Mouse (Mus musculus): ENCODE results near the gene Crtap.
A peak's percentile ranks its signal among the peaks of the same experiment; 100 is the strongest.
"Not testable (repeated sequence)": the region's sequence is repeated elsewhere in the genome, so short reads cannot be mapped to it uniquely, and the experiment has no call there.

Crtap gene

DNA sequence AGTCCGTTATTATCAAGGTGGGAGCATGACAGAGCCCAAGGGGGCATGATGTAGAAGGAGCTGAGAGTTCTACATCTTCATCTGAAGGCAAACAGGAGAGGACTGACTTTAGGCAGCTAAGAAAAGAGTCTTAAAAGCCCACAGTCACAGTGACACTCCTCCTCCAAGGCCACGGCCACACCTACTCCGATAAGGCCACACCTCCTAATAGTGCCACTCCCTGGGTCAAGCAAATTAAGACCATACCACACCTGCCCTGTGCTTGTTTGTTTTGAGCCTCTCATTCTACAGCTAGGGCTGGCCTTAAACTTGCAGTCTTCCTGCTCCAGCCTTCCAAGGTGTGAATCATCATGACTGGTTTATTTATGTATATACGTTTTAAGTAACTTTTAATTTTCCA is 4.8 kb upstream of the Crtap start:
- DNase-seq (ENCODE audit: low read depth, low spot score): no peak

DNA sequence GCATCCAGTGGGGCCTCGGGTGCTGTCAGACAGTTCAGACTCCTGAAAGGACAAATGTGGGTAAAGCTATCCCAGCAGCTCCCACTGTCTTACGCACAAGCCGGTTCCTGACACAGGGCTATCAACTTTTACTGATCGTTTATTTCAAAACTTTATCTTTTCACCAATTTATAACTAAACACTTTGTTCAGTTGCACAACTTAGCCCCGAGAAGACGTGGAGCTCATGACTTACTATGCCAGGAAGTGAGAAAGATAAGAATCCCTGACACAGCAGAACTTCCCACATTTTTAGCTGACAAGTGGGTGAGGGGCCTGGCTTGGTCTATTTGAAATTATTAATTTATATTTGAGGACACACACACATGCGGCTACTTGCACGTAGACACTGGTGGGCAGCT is 4.2 kb upstream of the Crtap start:
- no peak for DNase-seq (ENCODE audit: low read depth, low spot score)

DNA sequence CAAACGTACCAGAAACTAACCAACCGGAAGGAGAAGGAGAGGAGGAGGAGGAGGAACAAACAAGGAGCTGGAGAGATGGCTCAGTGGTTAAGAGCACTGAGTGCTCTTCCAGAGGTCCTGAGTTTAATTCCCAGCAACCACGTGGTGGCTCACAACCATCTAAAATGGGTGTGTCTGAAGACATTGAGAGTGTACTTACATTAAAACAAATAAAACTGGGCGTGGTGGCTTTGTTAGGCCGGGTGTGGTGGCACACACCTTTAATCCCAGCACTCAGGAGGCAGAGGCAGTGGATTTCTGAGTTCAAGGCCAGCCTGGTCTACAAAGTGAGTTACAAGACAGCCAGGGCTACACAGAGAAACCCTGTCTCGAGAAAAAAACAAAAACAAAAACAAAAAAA is 3.7 kb upstream of the Crtap start:
- not testable (repeated sequence) for DNase-seq (ENCODE audit: low read depth, low spot score)

DNA sequence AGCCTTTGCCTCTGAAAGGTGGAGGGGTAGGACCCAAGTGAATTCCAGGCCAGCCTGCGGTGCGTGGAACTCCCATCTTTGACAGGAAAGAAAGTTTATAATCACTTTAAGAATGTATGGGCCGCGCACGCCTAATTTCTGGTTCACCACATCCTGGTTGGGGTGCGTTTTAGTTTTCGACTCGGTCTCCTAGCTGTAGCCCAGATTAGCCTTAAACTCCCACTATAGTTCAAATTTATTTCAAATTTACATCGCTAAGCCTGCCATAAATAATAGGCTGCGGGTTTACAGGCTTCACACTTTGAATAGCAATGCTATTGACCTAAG is 237 bp upstream of the Crtap start:
- DNase-seq (ENCODE audit: low read depth, low spot score): no peak

DNA sequence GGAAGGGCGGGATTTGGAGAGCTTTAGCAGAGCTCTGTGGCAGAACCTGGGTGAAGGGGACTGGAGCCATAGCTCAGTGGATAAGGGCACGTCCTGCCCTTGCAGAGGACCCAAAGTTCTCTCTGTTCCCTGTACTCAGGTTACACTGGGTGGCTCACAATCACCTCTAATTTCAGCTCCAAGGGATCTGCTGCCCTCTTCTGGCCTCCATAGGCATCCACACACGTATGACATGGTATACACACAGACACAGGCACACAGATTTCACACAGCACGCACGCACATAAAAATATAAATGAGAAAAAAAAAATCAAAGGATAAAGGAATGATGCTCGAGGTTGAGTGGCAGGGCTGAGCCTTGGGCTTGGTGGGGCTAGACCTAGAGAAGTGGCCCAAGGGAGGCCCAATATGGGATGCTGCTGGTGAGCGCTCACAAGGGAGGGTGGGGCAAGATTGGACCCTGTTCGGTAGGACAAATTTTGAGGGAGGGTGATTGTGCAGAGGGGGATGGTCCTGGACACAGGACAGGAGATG is 1.0 kb downstream of the Crtap start:
- DNase-seq (ENCODE audit: low read depth, low spot score): peak; percentile 63

DNA sequence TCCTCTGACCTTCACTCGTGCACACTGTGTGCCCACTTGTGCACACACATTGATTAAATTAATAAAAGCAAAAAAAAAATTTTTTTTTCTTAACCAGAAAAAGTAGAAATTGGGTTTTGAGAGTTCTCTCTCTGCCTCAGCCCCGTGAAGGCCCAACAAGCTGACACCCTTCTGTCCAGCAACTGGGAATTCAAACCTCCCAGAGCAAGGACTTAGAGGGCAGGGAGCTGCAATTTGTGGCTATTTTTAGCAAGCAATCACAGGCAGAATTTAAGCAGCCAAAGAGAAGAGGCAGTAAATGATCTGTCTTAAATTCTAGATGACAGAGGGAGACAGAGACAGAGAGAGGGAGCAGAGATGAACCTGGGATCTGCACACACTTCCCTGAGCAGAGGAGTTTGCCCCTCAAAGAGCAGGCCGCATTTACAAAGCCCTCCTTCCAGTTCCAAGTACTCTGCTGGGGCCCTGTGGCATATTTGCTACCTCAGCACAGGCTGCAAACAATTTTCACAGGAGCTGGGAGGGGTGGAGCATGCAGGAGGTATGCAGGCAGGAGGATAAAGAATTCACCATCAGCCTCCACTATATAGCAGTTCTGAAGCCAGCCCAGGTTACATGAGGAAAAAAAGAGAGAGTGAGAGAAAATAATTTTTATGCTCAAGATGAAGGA is 1.6 kb downstream of the Crtap start:
- DNase-seq (ENCODE audit: low read depth, low spot score): no peak

DNA sequence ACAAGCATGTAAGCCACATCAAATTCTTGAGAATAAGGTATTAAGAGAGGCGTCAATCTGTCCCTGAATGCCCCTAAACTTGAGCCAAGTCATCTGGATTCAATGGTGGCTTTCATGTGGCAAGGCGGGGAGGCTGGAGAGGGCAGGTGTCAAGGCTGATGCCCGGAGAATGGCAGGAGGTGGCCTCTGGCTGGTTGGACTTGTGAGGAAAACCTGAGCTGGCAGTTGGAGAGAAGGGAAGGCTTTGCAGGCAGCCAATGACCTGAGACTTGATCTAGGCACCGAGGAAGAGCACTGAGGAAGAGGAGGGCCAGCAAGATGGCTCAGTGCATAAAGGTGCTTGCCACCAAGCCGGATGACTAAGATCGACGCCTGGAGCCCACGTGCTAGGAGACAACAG is 2.2 kb downstream of the Crtap start:
- no peak for DNase-seq (ENCODE audit: low read depth, low spot score)

DNA sequence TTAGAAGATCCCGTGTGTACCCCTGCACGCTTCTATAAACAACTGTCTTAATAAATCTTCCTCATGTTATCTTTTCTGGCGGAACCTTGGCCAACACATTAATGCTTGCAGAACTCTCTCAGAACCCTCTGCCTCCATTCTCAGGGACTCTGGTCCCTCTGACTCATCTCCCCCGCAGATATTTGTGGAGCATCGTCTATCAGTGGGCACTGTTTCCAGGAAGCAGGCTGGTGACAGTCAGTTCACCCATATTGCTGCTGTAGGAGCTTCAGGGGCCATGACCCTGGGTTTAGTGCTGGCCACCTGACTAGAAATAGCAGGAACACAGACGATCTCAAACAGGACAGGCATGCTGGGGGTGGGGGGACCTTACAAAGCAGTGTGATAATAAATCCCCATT is 3.4 kb downstream of the Crtap start:
- DNase-seq (ENCODE audit: low read depth, low spot score): no peak

DNA sequence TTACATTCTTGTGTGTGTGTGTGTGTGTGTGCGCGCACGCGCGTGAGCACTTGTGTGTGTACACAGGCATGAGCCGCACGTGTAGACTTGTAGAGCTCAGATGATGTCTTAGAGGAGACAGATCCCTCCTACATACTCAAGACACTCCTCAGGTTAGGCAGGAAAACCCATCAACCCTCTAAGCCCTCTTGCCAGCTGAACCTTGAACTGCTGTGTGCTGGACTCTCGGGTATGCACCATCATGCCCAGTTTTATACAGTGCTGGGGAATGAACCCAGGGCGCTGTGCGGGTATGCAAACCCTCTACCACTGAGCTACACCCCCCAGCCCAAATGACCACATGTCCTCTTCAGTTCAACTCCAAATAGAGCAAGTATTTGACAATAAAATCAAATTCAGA is 5.3 kb downstream of the Crtap start:
- DNase-seq (ENCODE audit: low read depth, low spot score): no peak

DNA sequence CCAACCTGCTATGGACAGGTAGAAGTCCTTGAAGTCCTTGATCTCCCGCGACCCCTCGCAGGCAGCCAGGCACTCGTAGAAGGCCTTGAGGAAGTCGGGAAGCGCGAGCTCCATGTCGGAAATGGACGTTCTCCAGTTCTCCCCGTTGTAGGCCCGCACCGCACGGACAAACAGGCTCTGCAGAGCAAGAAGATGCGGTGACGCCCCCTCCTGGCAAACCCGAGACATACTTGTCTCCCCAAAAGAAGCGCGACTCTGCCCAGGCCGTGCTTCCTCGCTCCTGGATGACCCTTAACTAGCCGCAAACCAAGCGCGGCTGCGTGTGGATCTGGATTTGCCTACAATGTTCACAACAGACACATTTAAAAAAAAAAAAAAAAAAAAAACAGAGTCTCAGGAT is 5.8 kb downstream of the Crtap start:
- DNase-seq (ENCODE audit: low read depth, low spot score): no peak

DNA sequence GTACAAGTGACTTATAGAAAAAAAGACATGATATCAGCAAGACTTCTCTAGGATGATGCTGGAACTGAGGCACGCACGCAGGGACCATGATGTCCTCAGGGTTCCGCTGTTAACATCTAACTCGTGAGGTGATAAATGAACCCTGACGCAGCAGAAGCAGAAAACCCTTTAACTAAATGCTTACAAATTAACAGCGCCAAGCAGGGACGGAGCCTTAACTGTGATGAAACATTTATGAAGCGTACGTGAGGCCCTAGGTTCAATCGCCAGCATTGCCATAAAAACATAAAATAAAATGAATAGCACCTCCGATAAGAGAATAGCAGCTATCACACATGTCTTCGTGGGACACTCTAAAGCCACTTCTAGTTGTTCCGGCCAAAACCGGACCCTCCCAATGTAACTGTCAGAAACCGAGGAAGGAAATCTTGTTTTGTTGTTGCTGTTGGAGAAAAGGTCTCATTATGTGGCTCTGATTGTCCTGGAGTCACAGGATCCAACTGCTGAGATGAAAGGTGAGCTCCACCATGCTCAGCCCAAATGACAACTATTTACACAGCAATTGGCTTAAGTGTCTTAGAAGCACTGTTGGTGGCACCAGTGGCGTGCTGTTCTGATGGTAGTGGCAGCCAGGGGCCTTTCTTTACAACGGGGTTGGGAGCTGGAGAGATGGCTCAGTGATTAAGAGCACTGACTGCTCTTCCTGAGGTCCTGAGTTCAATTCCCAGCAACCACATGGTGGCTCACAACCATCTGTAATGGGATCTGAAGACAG is 7.4 kb downstream of the Crtap start:
- no peak for DNase-seq (ENCODE audit: low read depth, low spot score)

DNA sequence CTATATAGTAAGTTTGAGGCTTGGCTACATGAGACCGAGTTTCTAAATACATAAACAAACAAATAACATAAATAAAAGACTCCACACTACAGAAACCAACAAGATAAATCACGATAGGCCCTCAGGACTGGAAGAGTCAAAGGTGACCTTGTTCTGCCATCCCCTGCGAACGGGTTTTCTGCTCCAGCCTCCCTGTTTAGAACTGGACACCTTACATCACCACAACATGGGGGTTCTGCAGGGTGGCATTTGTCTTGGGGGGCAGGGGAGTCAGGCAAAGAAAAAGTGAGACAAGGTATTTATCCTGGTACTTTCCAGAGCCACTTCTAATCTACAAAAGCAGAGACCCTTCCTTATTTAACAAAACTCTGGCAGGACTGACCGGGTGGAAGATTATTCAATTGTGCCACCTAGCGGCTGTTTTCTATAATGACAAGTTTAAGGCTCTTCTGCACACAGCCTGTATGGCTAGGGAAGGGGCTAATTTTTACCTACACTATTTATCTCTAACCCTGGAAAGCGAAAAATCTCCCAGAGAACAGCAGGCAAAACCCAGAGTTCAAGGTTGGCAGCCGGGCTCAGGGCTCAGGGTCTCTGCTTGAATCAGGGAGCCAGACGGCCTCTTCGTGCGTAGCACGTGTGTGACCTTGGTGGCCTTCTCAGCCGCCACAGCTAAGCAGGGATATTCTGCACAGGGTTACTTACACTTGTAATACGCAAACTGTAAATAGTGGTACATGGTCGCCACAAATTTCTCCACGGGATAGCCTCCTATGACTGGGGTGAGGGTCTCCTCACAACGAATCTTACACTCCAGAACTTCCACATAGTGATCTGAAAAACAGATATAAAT is 9.4 kb downstream of the Crtap start:
- DNase-seq (ENCODE audit: low read depth, low spot score): peak; percentile 72

DNA sequence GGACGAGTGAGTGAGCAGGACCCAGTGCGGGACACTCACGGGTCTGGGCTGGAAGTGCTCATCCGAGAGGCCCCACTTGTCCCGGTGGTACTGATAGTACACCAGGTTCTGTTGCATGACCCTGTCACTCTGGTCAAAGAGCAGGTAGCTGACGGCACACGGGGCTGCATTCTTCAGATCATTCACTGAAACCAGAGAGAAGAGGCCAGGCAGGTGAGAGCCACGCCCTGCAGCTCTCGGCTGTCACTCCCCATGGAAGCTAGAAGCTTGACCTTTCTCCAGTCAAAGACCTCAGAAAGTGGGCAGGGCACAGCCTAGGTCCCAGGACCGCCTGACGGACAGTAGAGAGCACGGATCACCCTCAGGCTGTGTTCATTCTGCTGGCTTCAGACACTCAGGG is 10.6 kb downstream of the Crtap start:
- DNase-seq (ENCODE audit: low read depth, low spot score): no peak

DNA sequence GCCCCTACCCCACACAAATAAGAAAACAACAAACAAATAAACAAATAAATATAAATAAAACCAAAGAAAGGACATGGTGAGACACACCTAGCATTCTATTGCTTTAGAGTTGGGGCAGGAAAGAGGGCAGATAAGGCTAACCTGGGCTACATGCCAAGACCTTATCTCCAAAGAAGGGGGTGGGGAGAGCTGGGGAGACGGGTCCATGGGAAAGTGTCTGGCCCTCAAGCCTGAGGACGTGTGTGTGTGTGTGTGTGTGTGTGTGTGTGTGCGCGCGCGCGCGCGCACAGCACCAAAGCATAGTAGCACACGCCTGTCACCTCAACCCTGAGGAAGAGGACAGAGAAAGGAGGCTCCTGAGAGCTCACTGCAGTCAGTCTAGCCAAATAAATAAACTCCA is 13.3 kb downstream of the Crtap start:
- no peak for DNase-seq (ENCODE audit: low read depth, low spot score)

DNA sequence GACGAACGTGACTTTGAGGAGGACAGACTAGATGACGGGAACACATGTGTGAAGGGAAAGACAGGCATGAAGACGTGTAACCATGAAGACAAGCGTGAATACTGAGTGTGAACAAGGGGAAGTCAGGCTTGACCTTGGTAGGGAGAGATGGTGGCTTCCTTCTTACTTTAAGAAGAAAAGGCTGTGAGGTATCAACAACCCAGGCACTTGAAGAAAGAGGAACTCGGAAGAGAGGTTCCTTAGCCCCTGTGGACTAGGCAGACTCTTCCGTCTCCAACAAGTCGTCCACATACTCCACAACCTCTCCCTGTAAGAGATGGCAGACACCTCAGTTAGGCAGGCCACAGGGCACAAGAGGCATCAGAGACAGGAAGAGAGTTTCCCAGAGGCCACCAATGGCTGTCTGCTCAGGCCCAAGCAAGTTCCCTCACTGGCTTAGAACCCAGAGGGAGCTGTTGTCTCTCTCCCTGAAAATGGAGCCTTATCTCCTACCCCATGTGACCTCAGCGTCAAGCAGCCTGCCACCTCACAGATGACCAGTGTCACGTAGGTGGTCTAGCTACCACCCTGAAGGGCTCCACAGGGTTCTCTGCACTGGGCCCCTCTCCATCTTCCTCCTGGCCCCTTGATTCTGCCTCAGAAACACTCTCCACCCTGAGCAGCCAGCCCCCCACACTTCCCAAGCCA is 15.1 kb downstream of the Crtap start:
- no peak for DNase-seq (ENCODE audit: low read depth, low spot score)

DNA sequence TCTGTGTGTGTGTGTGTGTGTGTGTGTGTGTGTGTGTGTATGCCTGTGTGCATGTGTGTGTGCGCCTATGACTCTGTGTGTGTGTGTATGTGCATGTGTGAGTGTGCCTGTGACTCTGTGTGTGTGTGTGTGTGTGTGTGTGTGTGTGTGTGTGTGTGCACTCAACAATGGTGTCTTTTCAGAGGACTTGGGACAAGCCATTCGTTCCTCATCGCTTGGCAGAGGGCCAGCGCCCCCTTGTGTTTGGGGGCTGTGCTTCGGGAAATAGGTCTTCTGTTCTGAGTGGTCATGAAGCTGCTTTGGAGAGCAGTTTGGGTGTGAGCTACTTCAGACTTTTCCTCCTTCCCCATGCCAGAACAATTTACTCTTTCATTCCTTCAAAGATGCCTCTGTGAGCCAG is 18.8 kb downstream of the Crtap start:
- DNase-seq (ENCODE audit: low read depth, low spot score): peak; percentile 41

DNA sequence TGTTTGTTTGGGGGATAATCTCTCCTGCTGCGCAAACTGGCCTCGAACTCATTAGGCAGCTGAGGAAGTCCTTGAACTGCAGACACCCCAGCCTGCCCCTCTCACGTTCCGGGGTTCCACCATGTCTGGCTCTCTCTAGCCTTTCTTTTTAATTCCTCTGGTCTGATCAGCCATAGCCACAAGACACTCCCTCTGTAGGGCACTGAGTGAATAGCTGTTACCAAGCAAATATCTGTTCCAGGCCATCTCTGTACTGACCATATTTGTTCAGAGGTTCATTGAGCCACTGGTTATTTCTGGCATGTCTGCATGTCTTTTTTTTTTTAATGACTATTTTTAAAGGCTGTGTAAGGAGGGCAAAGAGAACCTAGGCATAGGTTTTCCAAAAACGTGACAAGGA is 21.1 kb downstream of the Crtap start:
- DNase-seq (ENCODE audit: low read depth, low spot score): peak; percentile 26

DNA sequence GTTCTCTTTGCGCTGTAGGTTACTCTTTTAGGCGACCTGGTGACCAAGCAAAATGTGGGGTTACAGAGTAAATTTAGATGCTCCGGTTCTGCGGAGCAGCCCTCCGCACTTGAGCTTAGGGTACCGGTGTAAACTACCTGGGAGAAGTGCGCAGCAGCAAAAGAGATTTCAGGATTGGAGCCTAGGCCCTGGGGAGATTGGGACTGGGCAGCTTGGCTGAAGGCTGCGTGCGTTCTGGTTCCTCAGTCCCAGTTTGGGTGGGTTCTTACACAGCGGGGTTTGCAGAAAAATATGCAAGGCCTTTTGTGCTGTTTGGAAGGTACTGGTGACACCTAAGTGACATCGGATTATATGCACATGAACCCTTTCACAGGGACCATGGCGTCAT is 22.0 kb downstream of the Crtap start:
- no peak for DNase-seq (ENCODE audit: low read depth, low spot score)

DNA sequence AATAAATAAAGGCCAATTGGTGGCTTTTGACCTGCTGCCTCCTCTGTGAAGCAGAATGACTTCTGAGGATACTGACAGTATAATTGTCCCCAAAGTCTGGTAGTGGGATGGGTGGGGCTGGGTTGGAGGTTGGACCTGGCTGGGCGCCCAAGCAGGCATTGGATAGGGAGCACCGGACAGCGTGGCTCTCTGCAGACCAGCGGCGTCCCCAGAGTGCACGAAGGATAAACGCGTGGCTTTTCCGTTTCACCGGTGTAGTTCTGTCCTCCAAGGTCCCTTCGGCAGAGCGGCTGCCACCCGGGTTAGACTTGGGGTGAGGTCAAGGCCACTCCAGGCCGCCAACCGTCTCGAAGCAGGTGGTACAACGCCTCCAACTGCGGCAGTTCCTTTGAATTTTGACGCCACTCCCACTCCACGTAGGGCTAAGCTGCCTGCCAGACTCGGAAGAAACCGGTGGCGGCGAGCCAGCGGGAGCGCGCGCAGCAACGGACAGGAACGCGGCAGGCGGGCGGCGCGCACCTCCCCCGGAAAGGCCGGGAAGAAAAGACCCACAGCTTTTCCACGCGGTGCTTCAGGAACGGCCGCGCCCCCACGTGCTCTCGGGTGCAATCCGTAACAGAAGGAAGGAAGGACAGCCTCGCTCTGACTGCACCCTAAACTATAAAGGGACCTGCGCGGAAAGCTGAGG is 22.5 kb downstream of the Crtap start:
- DNase-seq (ENCODE audit: low read depth, low spot score): peak; percentile 65

DNA sequence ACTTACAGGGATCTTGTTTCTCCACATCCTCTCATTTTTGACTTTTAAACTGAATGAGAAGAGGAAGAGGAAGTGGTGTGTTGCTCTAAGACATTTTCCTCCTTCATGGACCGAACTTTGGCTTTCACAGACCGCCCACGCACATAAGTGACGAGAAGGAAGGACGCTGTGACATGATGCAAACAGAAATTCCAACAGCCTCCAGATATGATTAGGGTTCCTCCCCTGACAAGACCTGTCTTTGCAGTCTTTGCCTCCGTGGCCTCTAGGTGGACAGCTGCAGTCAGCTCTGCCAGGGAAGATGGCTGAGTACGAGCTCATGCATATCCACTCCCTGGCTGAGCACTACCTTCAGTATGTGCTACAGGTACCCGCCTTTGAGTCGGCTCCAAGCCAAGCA is 60.6 kb downstream of the Crtap start, which contains the start of gene Bcl2a1c:
Bcl2a1c (plus strand) TSS at position 281 of the 400 bp plus-strand sequence.
- DNase-seq (ENCODE audit: low read depth, low spot score): peak; percentile 26

DNA sequence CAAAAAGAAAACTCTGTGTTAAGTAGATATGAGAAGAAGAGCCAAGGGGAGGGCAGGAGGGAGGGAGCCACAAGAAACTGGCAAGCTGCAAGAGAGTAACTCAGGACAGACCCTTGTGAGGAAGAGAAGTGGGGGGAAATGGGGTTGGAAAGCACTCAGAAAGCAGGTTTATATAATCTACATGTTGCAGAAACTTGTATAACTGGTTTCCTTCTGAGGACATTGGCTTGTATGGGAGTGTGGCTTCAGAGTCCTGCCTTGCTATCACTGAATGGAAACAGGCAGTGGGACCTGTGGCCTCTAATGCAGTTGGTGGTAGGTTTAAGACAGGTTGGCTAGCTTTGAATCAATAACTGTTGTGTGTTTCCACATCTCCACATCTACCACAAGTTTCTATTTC is 62.1 kb downstream of the Crtap start:
- not testable (repeated sequence) for DNase-seq (ENCODE audit: low read depth, low spot score)
